Mouse (Mus musculus): Measurements from ENCODE around the gene Zc2hc1c.
"Not testable (repeated sequence)": the region's sequence is repeated elsewhere in the genome, so short reads cannot be mapped to it uniquely, and the experiment has no call there.

Zc2hc1c gene

DNA sequence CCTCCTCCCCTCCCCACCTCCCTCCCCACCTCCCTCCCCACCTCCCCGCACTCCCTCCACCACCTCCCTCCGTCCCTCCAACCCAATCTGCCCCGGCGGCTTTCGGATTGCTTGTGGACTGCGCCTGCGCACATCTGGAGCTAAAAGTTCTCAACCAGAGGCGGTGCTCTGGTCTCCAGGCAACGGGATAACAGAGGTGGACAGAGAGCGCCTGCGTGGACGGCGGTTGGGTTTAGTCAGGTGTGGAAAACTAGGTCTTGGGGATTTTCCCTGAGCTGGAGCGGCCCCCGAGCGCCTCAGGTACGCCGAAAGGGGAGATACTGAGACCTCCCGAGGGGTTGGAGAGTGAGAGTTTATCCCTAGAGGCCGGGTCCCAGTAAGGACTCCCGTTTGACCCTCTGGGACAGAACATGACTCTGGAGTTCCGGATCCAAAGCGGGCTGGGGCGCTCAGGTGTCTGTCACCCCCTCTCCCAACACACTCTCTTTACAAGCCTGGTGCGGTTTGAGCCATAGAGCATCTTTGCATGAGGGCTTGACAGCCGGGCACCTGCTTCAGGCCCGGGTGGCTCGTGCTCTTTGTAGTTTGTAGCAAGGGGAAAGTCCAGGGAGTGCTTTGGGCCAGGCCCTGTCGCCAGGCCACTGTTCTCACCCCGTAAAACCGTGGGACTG, at the start of gene Zc2hc1c:
Zc2hc1c (plus strand) TSS at position 106 of the 671 bp plus-strand sequence.
- DNase-seq (ENCODE audit: low read depth, low spot score), result peak; percentile 51

DNA sequence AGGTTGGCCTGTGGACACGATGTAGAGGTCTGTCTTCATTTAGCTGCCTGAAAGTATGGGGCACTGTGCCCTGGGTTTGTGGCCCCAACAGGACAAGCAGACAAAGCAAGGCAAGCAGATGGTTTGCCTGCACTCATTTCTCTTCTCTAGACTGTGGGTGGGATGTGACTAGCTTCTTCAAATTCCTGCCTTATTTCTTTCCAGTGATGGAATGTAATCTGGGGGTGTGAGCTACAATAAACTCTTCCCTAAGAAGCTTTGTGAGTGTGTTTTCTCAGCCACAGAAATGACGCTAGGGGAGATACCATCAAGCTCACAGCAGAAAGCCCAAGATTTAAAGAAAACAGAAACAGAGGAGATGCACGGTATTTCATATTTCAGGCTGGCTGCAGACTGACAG, 36.3 kb upstream of the Zc2hc1c start:
- DNase-seq (ENCODE audit: low read depth, low spot score), result no peak

GRCm38 (mm10) chr12:85256074-85256751, 32.2 kb upstream of the Zc2hc1c start:
- DNase-seq (ENCODE audit: low read depth, low spot score), result no peak

DNA sequence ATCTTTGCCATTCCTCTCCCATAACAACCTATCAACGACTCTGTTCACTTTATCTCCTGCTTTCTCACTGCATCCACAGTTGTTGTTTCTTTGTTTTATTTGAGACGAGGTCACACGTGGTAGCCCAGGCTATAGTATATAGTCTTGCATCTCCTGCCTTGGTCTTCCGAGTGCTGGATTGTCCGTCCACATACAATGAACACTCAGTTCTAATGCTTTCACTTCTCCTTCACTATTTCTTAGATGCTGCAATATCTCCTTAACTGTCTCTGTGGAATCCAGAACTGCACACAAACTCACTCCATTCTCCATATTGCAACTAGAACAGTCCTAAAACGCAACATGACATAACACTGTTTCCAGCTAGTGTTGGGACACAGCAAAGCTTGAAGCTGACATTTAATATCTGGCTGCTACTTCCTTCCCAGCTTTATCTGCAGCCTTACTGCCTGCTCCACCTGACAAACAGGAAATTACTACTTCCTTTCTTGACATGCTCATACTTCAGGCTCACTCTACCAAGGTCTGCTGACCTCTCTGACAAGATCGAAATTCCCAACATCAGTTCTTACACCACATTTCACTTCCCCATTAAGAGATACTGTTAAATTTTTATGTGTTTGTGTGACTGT, 31.3 kb upstream of the Zc2hc1c start:
- no peak for DNase-seq (ENCODE audit: low read depth, low spot score)

DNA sequence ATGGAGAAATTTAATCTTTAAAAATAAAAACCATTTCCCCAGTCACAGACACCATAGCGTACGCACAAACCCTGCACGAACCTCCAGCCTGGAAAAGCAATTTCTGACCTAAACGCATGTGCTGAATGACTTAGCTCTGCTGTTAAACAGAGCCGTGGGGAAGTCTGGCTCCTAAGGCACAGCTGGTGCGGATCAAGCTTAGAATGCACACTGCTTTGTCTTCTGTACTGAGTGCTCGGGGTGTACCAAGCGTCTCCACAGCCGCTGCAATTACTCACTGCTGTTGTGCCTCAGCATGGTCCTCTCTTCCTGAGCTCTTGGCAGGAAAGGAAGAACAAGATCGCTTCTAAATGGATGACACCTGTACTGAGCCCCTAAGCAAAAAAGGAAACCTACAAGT, 25.9 kb upstream of the Zc2hc1c start:
- DNase-seq (ENCODE audit: low read depth, low spot score), result no peak

DNA sequence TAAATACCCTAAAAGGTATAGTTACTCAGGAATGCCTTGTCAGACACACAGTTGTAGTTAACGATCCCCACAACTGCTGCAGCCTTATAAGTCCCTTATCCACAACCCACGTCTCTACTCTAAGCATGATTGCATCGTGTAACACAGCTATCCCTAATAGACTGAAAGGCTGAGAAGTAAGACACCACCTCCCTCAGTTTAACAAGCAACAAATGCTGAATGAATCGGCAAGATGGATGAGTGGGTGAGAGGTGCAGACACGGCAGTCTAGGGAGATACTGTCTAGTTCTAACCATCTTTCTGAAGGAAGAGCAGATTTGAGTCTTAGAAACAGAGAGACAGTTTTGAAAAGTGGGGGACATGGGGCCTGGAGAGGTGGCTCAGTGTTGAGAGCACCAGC, 25.2 kb upstream of the Zc2hc1c start:
- no peak for DNase-seq (ENCODE audit: low read depth, low spot score)

DNA sequence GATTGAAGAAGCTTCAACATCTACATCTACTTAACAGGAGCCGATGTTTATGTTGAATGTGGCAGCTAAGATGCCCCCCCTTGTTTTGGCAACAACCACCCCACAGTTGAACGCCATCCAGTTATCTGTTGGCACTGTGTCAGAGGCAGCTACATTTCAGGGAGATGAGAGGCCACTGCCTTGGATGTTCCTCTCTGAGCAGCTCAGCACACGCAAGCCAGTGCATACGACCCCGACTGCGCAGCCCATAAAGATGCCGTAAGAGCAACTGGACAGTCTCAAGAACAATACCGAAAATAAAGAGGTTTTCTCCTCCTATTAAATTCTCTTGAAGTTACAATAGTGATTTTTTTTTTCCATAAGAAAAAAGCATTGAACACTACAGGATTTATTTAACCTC, 23.9 kb upstream of the Zc2hc1c start:
- no peak for DNase-seq (ENCODE audit: low read depth, low spot score)

GRCm38 (mm10) chr12:85264940-85265339, 23.5 kb upstream of the Zc2hc1c start:
- no peak for DNase-seq (ENCODE audit: low read depth, low spot score)

- DNase-seq (ENCODE audit: low read depth, low spot score), result no peak
Measured at GRCm38 (mm10) chr12:85266248-85266647, 22.1 kb upstream of the Zc2hc1c start.

- DNase-seq (ENCODE audit: low read depth, low spot score), result no peak
Measured at GRCm38 (mm10) chr12:85269821-85270220, 18.6 kb upstream of the Zc2hc1c start.

- peak; percentile 75 for DNase-seq (ENCODE audit: low read depth, low spot score)
Measured at GRCm38 (mm10) chr12:85270319-85270718, 18.1 kb upstream of the Zc2hc1c start, which contains the start of gene Mlh3. Mlh3 (minus strand) TSS chr12:85270599.

- no peak for DNase-seq (ENCODE audit: low read depth, low spot score)
Measured at GRCm38 (mm10) chr12:85271132-85271842, 17.1 kb upstream of the Zc2hc1c start.

- DNase-seq (ENCODE audit: low read depth, low spot score), result no peak
Measured at GRCm38 (mm10) chr12:85271843-85272206, 16.6 kb upstream of the Zc2hc1c start.

DNA sequence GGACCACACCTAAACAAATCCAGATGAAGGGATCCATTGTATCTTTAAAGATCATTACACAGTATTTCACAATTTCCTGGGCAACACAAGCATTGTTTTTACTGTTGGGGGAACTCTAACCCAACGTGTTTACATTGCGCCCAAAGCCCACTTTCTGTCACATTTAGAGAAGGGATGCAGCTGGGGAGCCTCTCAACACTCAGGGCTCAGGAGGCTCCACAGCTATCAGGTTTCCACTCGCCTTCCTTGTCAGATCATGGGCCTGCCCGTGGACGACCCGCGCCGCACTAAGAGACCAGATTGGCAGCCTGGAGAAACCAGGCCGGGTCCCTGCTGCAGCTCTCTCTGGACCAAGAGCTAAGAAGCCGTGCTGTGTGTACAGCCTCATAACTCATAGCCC, 14.9 kb upstream of the Zc2hc1c start:
- no peak for DNase-seq (ENCODE audit: low read depth, low spot score)

DNA sequence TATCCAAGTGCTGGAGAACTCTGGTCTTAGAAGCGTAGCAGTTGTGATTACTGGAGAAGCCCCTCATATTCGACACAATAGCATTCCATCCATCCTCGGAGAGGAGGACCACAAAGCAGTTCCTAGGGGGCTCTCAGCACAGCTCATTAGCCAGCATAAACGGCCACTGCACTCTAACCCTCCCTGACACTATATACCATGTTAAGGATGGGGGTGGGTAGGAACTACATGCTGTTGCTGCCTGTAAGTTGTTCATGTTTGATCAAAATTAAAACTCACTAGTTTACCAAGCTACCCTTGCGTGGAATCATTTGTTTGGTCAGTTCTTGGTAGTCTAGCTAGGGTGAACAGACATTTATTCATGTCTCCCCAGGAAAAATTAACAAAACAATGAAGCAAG, 12.1 kb upstream of the Zc2hc1c start:
- no peak for DNase-seq (ENCODE audit: low read depth, low spot score)

DNA sequence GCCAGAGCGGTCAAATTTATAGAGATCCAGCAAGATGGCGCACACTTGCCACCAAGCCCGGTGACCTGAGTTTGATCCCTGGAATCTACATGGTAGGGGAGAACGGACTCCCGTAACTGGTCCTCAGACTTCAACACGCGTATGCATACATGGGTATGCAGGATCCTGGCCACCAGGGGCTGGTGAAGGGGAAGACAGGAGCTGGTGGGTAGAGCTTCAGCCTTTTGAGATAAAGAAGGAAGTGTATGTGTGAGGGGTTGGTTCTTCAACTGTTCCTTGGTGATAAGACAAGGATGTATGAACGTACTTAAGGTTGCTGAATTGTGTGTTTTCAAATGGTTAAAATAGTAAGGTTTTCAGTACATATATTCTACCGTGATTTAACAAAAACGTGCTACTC, 9.5 kb upstream of the Zc2hc1c start:
- DNase-seq (ENCODE audit: low read depth, low spot score), result no peak

DNA sequence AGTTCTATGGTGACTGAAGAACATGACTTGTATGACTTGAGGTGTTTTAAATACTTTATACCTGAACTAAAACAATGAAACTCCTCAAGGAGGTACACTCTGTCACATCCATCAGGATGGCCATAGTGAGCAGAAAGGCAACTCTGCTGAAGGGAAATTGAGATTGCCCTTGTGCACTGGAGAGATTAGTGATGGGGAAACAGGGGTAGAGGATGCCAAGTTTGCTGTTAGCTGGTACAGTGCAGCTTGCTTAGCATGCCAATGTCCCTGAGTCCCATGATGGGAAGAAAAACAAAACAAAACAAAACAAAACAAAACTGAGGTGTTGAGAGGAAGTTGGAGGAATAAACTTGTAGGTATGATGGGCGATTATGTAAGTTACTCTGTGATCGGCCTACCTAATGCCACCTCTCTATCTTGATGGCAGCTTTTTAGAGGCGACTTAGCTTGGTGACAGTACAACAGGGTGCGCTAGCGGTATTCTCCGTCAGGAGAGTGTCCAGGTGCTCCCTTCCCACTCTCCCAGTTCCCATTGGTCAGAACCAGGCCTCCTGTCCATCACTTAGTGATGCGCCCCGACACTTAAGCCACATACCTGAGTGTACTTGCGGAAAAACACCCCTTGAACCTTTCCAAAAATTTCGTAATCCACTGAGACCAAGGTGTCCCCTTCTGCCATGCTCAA, 8.9 kb upstream of the Zc2hc1c start:
- DNase-seq (ENCODE audit: low read depth, low spot score), result no peak

DNA sequence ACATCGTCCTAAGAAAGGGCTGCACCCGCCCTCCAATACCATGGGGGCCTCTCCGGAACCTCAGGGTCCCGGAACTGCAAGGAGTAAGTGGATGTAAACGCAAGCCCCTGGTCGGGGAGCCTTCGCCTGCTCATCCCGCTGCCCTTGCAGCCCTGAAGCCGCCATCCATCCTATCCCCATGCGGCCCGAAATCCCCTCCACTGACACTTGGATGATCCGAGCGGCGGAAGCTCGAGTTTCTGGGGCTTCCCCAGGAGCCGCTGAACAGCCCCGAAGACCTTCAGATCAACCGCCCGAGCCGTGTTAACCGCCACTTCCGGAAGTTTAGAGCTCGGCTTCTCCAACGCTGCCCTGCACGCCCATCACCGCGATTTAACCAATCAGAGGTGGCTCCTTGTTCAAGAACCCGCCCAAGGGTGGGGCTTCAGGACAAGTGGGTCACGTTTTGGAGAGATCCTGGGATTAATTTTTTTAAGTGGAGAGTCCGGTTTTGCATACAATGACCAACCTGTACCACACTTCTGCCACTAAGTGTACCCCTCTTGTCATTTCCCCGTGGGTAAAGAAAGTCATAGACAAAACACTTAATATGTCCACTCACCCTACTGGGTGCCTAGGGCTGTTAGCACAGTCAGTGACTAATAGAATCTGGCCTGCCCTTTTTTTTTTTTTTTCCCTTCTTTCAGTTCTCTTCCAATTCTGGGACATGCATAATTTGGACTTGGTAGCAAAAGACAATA, 8.1 kb upstream of the Zc2hc1c start:
- peak; percentile 89 for DNase-seq (ENCODE audit: low read depth, low spot score)

DNA sequence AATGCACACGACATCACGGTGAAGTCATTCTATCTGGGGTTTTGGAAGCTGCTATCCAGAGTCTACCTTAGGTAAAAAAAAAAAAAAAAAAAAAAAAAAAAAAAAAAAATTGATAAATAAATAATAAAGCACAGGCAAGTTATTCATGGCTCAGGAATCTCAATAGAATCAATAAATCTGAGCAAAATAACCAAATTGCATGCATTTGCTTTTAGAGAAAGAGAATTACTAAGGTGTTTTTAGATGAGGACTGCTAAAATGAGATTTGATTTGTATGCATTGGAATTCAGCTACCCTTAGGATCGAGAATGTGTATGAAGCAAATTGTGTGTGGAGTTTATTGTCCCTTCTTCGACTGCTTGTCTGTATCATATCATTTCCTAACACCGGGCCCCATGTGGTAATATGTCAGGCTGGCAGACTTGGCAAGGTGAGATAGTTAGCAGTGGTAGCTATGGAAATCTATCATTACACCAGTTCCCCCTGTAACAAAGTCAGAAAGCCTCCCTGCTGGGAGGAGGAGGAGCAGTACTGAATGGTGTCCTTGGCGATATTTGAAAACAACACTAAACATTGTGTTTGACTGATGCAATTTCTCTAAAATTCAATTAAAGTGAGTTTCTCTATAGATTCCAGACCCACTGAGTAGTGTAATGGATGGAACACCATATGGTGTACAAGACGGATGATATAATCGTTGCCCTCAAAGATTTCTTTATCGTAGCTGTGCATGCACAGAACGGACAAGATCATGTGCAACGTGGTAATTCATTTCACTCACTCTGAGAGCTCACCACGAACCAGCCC, 7.3 kb upstream of the Zc2hc1c start:
- DNase-seq (ENCODE audit: low read depth, low spot score), result no peak

GRCm38 (mm10) chr12:85281756-85282155, 6.6 kb upstream of the Zc2hc1c start:
- not testable (repeated sequence) for DNase-seq (ENCODE audit: low read depth, low spot score)

All from brain, embryonic 18.5 days (tissue).